Comparison of ENCODE assay signal across 8 mouse cellular contexts in the genomic region with DNA sequence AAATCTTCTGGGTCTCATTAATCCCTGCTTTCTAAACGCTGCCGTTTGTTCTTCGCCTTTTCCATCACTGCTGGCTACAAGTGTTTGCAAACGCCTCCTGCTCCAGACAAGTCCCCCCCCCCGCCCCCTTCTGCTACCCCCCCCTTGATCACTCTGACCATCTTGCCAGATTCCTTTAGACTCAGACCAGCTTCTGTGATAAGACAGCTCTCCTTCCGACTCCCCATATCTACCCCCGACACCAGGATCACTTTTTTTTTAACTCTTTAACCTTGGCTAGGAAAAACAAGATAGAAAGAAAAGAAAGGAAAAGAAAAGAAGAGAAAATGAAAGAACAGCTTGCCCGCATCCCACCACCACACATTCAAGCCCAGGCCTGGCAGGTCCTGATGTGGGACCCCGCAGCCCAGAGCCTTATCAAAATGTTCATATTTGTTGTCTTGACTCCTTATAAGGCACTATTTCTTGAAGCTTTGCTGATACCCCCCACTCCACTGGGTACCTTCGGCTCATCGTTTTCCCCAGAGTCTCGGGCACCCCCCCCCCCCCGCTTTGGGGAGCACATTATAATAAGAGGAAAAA. TPM values are rescaled to one million over a fixed set of nuclear protein-coding genes. Genes with fewer than 3 reads are reported as not detected.
DNase-seq lines count a peak whose midpoint lies in the region; ATAC-seq and TF ChIP-seq lines count a peak whose summit lies in the region.

No protein-coding gene starts in this region.

- peak overlapping the region; percentile 78 for H3K4me2 ChIP-seq in stomach, embryonic 16.5 days (ENCODE audit: low read depth, low read length)

- H3K9ac ChIP-seq in stomach, embryonic 16.5 days (ENCODE audit: low read length), result peak overlapping the region; percentile 98

- no peak for DNase-seq in spleen, adult 2 months (ENCODE audit: low read depth in 1 of 2, low spot score in 2 of 2)
- no peak for DNase-seq in spleen, adult 18-20 months
- DNase-seq in liver, result peak; percentile 51
- DNase-seq in adrenal gland, adult 8-10 months, result no peak
- DNase-seq in thymus, postnatal 0 days (ENCODE audit: low spot score), result no peak
- no peak for DNase-seq in kidney, adult 9 months

- ATAC-seq in stomach, embryonic 16.5 days (ENCODE audit: insufficient read depth, low FRiP score), result no peak

- TF ChIP-seq POLR2A in spleen, adult 2 months (IDR thresholded peaks at IDR 0.05; ENCODE audit: low read depth, low read length), result no peak

- H3K36me3 ChIP-seq in spleen, adult 2 months (ENCODE audit: control insufficient read depth, insufficient read depth, low read length), result no peaks in the 10 kb centered on the region
- H3K36me3 ChIP-seq in erythroblast, embryonic 14.5 days (ENCODE audit: control insufficient read depth), result peaks cover 8% of the 10 kb centered on the region
- no peaks in the 10 kb centered on the region for H3K36me3 ChIP-seq in stomach, embryonic 16.5 days (ENCODE audit: control insufficient read depth, insufficient read depth, low read length)

- peak overlapping the region; percentile 84 for H3K27ac ChIP-seq in spleen, adult 2 months (ENCODE audit: insufficient read depth, low read length)
- H3K27ac ChIP-seq in stomach, embryonic 16.5 days (ENCODE audit: low read length), result peak overlapping the region; percentile 89; the same call in 1 of the 2 replicates

- TF ChIP-seq CTCF in spleen, adult 2 months (IDR thresholded peaks at IDR 0.05; ENCODE audit: extremely low read depth, insufficient read depth, insufficient read length, insufficient replicate concordance), result no peak

- H3K4me1 ChIP-seq in spleen, adult 2 months (ENCODE audit: control insufficient read depth, insufficient read depth, insufficient read length), result no peaks in the 10 kb centered on the region; the same call in 1 of the 2 replicates
- H3K4me1 ChIP-seq in erythroblast, embryonic 14.5 days (ENCODE audit: control insufficient read depth), result peaks cover 42% of the 10 kb centered on the region
- H3K4me1 ChIP-seq in stomach, embryonic 16.5 days (ENCODE audit: control insufficient read depth, insufficient read depth, low read length), result peaks cover 24% of the 10 kb centered on the region

- H3K27me3 ChIP-seq in spleen, adult 2 months (ENCODE audit: control insufficient read depth, insufficient read depth, low read length), result no peaks in the 10 kb centered on the region
- peaks cover 36% of the 10 kb centered on the region for H3K27me3 ChIP-seq in erythroblast, embryonic 14.5 days (ENCODE audit: control insufficient read depth)
- no peaks in the 10 kb centered on the region for H3K27me3 ChIP-seq in stomach, embryonic 16.5 days (ENCODE audit: control insufficient read depth, insufficient read depth, low read length)

- H3K4me3 ChIP-seq in spleen, adult 2 months (ENCODE audit: extremely low read depth, insufficient read depth, insufficient read length), result peak overlapping the region; percentile 89
- H3K4me3 ChIP-seq in erythroblast, embryonic 14.5 days (replicated peaks), result peak overlapping the region; percentile 93
- H3K4me3 ChIP-seq in stomach, embryonic 16.5 days (replicated peaks; ENCODE audit: low read length), result peak overlapping the region; percentile 95

- WGBS in spleen, adult 2 months, result 6% methylated on average over 13 of the region's 13 CpGs
- WGBS in stomach, embryonic 16.5 days, result 3% methylated on average over 12 of the region's 13 CpGs

- no peaks in the 10 kb centered on the region for H3K9me3 ChIP-seq in erythroblast, embryonic 14.5 days (ENCODE audit: control insufficient read depth, low read length)
- no peaks in the 10 kb centered on the region for H3K9me3 ChIP-seq in stomach, embryonic 16.5 days (replicated peaks; ENCODE audit: control insufficient read depth, low read length)

RNA-seq across cellular contexts. Expression of a gene that starts 1.0 kb away (rescaled TPM):
- polyA plus RNA-seq in spleen, adult 2 months (2012; rRNA removed), result 33.2 and 45.2 TPM in 2 replicates
- 0.67 and 0.90 TPM in 2 replicates for polyA plus RNA-seq in erythroblast, embryonic 14.5 days (2012)
- polyA plus RNA-seq in stomach, embryonic 16.5 days (2015; fragmentation: Nextera tagmentation; extraction: Ambion mirVana), result 26.2 and 27.4 TPM in 2 replicates
- 10 to 100 TPM; 64.5 to 92.1 (median 73.7) TPM for total RNA-seq in adrenal gland, adult 8-10 months (2022)
- 99.6 and 105 TPM in 2 replicates for polyA plus RNA-seq in thymus, postnatal 0 days (2015; fragmentation: Nextera tagmentation; extraction: Ambion mirVana)

RNA-seq across cellular contexts. Expression of a gene that starts 9.6 kb away (rescaled TPM):
- 24.7 and 35.7 TPM in 2 replicates for polyA plus RNA-seq in spleen, adult 2 months (2012; rRNA removed)
- polyA plus RNA-seq in erythroblast, embryonic 14.5 days (2012), result 0.17 and 0.25 TPM in 2 replicates
- 12.0 and 14.0 TPM in 2 replicates for polyA plus RNA-seq in stomach, embryonic 16.5 days (2015; fragmentation: Nextera tagmentation; extraction: Ambion mirVana)
- 10 to 100 TPM; 30.6 to 60.4 (median 41.2) TPM for total RNA-seq in adrenal gland, adult 8-10 months (2022)
- polyA plus RNA-seq in thymus, postnatal 0 days (2015; fragmentation: Nextera tagmentation; extraction: Ambion mirVana), result 61.2 and 62.7 TPM in 2 replicates

Comparison
In these comparisons a context has a peak if more than half of its experiments do, and no peak if none do; other contexts are left out.
1. RNA of a gene that starts 1.0 kb away (polyA plus RNA-seq): 99.6 to 105 TPM in thymus, postnatal 0 days, 33.2 to 45.2 TPM in spleen, adult 2 months and 26.2 to 27.4 TPM in stomach, embryonic 16.5 days; 0.67 to 0.90 TPM in erythroblast, embryonic 14.5 days; every median in the first group is over 10 times any median in the second.
2. RNA of a gene that starts 9.6 kb away (polyA plus RNA-seq): 61.2 to 62.7 TPM in thymus, postnatal 0 days, 24.7 to 35.7 TPM in spleen, adult 2 months and 12.0 to 14.0 TPM in stomach, embryonic 16.5 days; 0.17 to 0.25 TPM in erythroblast, embryonic 14.5 days; every median in the first group is over 10 times any median in the second.
3. Peak in every context shown above with its lines, with median percentiles within 50 percentile points of each other: H3K4me3 ChIP-seq.